Mouse (Mus musculus): ENCODE measurements at regions not wholly inside any gene's neighbourhood (a gene's known extent, or its start where the extent isn't known, plus 50 kb on each side); places are given as distances from the start of the nearest gene placed in this dataset.

DNA sequence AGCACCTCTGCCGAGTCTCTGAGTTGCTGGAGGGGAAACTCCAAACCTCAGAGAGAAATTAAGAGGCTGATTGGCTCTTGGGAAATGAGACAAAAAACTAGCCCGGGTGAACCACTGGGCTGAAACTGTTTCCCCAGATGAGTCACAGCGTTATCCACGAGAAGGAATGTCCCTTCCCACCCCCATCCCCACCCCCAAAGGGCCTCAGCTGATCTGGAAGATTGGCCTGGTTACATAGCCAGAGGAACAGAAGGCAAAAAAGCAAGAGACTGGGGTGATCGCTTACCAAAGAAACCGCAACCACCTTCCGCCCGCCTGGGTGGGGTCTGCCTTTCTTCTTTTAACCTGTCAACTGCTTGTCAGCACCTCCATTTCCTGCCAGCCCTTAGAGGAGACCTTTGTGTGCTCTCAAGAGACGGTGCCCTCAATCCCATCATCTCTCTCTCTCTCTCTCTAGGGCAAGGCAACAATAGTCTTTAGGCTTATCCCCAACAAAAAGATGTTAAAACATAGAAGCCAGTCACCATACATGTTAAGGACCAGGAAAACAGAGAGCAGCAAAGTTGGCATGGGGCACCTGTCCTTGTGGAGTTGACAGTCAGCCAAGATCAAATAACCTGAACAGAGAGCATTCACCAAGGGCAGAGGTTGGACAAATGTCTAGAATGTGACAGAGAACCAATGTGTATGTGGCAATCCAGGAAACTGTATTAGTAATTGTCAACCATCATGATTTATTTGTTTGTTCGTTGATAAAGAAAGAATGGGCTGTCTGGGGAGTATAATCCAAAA is 244.4 kb downstream of the Rplp1 start:
- no peak for DNase-seq

DNA sequence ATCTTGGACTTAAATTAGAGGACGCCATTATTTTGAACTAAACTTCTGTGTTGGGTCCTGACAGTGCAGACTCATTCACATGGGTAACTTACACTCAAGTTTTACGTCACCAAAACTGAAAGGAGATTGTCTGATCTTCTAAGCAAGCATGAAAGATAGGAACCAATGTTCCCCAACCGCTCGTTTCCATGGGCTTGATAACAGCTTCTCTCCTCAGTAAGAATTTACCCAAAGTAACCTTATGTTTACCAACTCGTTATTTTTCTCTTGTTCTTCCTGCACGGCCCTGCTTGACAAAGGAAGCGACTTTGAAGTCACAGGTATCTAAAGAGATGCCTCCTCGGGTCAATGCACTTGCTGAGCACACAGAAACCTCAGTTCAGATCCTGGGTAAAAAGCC is 245.6 kb downstream of the Rplp1 start:
- no peak for DNase-seq

DNA sequence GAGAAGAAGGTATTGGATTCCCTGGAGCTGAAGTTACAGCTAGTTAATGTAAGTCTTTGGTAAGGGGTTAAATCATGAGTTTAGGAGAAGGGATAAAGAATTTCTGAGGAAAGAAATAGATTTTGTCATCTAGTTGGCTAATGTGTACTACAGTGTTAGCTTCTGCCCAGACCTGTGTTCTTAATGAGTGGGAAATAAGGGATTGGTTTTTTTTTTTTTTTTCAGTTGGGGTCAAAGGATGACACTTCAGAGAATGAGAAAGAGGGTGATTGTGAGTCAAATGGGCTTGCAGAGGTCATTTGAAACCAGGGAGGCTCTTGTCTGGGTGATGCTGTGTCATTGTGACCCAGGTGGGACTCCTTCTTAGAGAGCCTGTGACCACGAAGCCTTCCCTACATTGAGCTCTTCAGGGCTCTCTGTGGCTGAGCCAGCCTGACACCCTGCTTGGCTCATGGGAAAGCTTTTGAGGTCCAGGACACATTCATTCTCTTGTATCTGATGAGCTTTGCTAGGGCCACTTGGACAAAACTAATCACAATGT is 246.1 kb downstream of the Rplp1 start:
- DNase-seq, result no peak

DNA sequence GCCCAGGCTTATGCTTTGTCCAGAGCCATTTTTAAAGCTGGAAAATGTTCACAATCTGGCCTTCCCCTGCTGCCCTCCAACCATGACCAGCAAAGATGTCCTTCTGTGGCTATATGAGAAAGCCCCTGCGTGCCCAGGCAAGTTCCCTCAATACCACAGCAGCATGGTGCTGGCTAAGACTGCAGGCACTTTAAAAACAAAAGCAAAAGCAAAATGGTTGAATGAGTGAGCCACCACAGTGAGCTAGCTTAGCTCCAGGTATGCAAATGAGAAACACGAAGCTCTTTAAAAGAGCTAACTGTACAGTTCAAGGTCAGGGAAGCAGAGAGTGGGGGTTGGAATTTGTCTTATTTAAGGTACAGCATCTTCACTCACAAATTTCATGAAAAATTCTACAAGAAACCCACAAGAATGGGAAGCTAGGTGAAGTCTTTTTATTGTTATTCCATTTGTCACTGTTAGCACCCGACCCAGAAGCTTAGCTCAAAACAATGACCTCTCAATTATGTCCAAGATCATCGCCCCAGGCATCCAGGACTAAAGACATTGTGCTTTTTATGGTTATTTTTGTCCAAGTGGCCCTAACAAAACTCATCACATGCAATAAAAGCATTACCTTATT is 246.8 kb downstream of the Rplp1 start:
- DNase-seq, result no peak

DNA sequence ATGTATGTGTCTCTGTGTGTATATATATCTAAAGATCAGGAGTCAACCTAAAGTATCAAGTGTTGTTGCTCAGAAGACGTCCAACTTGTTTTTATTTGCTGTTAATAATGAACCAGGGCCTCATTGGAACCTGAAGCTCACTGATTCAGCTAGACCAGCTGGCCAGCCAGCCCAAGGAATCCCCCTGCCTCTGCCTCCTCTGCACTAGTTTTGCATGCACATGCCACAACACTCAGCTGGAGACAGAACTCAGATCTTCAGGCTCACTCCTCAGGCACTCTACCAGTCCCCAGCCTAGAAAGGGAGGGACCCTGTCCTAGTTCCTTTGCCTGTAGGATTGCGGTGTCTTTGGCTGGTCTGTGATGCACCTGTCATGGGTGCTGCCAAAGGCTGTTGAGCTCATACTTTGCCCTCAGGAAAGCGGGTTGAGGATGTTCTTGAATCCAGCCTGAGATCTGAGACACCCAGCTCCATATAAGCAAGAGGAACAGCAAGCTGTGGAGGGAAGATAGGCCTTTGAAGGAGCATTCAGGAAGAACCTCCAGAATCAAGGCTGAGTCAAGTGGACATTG is 247.5 kb downstream of the Rplp1 start:
- no peak for DNase-seq

DNA sequence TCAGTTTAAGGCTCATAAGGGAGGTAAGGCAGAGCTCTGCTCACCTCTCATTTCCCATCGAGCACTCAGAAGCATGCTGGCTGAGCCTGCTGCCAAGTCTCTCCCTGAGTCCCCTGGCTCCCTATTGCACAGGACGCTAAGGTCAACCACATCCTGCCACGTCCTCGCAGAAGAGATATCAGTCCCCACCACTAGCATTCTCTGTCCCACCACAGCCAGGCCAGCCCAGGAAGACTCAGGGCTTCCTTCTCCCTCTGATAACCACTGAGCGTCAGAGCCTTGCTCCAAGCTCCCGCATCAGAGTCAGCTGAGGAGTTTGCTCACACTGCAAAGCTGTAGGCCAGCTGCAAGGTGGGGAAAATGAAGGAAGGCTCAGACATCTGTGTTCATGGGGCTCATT is 248.2 kb downstream of the Rplp1 start:
- DNase-seq, result no peak

DNA sequence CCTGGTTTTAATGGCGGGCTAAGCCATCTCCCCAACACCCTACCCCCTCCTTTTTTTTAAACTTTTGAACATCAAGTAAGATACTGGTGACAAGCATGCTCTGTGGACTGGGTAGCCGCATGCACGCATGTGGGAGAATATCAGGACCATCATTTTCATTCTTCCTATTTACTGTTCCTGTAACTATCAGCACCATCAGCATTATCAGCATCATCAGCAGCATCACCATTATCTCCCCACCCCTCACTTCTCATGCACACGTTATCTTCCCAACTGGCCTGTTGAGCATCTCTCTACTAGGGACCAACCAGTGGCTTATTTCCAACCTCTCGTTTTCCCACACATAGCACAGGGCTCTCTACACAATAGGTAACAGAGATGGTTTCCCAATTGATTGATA is 249.1 kb downstream of the Rplp1 start:
- DNase-seq, result no peak

DNA sequence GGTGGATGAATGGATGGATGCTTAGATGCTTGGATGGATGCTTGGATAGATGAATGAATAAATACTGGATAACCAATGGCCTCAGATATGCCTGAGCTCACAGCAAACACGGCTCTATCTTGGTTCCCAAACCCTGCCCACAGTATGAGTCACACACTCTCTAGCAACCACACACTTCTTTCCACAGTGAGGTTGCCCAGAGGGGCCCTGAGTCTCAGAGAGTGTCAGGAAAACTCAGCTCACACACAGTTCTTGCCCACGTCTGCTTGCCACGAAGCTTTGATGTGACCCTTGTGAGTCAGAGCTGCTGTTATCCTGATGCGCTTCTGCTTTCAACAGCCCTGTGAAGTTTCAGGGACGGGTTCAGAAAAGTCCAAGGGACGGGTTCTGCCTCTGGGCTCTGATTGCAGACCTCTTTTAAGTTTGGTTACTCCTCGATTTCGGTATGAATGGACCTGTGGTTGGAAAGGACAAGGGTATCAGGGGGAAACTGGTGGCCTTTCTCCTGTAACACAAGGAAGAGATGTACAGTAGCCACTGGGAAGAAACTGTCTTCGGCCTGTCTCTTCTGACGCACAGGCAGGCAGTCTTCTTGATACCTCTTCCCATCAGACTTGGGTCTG is 250.2 kb downstream of the Rplp1 start:
- DNase-seq, result no peak

DNA sequence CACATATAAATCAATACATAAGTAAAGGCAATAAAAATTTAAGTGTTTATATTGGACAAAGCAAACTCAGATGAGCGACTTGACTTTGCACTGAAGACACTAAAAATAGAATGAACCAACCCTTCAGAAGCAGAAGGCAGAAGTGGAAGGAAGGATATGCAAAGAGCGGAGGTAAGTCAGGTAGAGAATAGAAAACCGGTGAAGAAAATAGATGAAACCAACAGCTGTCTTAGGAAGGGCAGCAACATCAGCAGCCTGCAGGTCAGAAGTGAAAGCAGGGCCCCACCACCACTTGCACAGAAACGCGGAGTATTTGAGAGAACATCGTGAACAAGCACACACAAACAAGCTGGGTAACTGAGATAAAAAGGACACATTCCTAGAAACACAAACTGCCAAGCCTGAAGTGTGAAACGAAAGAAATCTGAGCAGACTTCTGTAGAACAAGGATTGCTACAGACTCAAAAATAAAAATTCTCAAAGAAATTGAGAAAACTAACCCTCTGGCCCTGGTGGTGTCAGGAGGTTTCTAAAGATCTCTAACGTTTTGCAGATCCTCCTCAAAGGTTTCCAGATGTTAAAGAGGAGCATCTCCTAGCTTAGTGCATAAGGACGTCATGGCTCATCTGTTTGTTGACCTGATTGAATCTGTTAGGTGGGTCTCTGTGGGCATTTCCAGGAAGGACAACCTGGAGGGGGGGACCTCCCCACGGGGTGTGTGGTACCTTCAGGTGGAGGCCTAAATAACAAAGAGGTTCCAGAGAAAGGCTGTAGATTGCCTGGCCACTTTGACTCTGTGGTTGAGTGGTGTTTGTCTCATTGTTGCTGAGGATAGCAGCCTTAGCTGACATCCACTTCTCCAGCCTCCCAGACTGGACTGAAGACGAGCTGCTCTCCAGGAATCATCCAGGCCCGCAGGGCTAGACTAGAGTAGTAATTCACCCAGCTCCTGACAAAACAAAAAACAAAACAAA is 252.0 kb downstream of the Rplp1 start:
- DNase-seq, result no peak

DNA sequence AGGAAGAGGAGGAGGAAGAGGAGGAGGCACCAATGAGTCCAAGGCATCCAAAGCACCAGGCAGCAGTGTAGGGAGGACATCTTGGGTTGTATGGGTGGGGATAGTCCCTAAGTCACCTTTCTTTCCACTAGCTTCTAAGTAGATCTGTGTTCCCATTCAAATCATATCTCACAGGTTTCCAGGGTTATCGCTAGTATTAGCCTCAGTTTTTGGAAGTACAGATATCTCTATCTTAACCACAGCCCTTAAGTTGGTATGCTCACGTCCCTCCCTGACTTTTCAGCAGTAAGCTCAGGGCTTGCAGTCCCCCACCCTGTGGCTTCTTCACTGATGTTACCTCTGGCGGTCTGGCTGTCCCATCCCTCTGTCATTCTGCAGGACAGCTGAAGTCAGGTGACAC is 254.2 kb downstream of the Rplp1 start:
- no peak for DNase-seq

DNA sequence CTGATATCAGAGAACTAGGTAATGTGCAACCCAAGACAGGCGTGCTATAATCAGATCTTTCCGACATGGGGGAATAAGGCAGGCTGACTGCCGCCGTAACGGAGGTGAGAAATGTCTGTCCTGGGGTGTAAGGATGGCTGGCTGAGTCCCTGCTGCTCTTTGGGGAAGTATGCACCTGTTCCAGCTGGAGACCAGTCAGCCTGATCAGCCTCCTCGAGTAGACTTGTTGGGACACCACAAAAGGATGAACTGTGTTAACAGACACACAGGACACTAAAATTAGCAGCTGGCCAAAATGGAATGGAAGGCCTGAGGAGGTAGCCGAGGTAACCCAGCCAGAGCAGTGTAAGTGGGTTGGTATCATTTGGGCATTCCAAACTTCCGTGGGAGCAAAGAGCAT is 256.3 kb downstream of the Rplp1 start:
- no peak for DNase-seq

DNA sequence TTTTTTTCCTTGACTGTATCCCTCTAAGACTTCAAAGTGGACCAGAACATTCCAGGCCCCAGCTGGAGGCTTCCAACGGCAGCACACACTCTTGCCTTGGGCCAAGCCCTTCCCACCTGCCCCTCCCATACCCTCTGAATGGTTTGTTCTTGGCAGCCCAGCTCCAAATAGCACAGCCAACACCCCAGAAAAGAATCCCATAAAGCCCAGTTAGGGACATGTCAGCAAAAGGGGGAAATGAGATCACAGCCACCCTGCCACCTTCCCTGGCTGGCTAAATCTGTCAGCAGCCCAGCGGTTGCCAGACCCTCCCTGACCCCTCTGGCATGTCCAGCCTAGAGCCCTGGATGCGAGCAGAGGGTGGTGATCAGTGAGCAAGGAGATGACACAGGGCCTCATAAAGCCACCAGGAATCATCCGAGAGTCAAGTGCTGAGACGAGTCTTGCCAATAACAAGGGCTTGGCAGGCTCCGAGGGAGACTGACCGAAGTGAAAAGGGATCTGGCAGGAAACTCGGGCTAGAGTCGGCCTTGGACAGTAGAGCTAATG is 258.8 kb downstream of the Rplp1 start:
- peak; percentile 20 for DNase-seq

DNA sequence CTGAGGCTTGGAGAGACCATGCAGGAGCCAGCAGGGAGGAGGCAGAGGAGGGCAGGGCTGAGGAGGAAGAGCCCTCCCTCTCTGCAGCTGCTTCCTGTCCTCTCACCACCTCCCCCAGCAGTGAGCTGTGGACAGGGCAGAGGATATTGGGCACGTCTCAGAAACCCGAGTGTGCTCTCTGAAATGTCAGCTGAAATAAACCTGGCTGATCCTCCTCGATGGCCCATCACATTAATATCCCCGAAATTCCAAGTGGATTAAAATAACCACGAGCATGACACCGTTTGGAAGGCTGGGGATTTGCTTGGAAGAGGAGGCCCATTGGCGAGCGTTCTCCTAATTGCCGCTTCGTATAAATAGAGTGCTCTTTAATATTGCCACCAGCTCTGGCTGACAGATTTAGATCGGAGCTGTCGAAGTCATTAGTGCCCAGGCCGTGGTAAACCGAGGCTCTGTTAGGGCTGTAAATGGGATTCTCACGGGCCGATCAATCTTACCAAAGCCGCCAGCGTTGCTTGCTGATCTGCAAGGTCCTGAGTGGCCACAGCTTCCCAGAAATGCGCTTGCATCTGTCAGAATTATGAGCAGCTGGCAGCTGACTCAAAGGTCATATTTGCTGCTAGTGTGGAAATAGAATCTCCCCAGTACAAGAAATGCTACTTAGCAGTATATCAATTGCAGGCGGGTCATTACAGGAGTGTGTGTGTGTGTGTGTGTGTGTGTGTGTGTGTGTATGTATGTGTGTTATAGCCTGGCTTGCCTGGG is 268.5 kb downstream of the Rplp1 start:
- DNase-seq, result peak; percentile 41

DNA sequence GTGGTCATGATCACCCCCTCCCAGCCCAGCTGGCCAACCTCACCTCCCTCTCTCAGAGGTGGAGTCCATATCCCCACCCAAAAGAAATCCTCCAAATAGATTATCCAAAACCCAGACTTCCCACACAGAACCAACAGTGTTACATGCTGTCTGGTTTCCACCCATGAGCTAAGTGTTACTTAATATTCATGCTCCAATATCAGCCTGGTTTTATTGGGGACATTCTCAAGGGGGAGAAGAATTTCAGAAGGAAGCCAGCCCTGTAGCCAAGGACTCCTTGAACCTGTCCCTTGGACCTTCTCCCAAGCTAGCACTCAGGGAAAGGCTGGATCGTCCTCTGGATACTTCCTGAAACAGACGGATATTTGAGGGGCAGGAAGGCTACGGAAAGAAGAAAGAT is 268.6 kb downstream of the Tle3 start:
- DNase-seq, result no peak

DNA sequence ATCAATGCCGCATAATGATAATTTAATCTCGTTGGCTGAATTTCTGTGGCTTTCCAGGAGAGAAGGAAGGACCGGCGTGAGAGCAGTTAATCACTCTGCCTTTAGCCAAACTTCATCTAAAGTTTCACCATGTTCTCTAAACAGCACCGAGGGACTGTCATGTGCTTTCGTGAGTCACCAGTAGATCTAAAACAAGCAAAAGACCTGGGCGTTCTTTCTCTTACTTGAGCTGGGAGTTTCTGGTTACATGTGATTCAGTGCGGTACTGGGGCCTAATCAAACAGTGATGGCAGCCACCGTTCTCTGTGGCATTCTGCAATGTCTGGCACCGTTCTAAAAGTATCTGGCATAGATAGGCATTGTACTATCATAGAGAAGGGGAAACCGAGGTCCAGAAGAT is 266.7 kb downstream of the Tle3 start:
- DNase-seq, result no peak

DNA sequence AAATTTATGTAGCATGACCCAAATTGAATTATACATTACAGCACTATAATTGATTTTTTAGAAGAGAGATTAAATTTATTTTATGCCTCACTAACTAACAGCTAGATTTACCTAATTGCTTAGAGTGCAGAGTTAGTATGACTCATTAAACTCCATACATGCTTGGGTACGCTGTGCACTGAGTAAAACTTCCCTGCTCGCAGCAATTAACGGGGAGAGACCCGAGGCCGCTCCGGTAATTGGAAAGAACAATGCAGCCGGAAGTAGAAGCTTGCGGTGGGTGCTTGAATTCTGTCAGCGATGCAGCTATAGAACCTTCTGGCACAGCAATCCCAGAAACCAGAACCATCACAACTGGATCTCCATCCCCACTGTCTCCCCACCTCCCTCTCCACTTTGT is 261.8 kb downstream of the Tle3 start:
- no peak for DNase-seq

DNA sequence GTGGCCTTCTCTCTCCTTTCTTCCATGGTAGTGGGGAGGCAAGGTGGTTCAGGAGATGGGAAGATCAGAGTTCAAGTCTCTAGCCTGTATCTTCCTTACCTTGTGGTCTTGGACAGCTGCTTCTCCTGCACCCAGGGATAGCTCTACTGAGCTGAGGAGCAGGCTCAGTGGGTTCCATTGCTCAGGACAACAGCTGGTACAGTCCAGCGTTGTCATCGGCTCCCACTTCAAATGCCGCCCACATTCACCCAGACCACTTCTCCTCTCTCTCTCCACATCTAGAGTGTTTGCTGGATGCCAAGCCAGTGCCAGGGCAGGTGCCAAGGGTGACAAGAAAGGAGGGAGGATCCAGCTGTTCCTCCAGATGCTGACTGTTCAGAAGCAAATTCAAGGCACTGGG is 260.4 kb downstream of the Tle3 start:
- no peak for DNase-seq

DNA sequence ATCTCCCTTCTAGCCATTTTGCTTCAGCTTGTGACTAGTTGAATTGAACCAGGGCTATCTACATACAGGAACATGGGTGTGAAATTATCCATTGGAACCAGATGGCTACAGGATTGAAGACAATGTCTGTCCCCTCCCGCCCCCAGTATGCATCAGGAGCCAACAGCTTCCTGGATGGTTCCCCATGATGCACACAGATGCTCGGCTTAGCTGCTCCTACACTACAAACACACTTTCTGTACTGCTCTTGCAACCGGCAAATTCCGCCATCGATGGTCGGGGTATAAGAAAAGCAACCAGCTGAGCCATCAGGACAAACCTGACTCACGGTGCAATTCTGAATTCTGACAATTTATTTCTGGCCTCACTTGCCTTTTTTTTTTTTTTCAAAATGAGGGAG is 258.9 kb downstream of the Tle3 start:
- no peak for DNase-seq

DNA sequence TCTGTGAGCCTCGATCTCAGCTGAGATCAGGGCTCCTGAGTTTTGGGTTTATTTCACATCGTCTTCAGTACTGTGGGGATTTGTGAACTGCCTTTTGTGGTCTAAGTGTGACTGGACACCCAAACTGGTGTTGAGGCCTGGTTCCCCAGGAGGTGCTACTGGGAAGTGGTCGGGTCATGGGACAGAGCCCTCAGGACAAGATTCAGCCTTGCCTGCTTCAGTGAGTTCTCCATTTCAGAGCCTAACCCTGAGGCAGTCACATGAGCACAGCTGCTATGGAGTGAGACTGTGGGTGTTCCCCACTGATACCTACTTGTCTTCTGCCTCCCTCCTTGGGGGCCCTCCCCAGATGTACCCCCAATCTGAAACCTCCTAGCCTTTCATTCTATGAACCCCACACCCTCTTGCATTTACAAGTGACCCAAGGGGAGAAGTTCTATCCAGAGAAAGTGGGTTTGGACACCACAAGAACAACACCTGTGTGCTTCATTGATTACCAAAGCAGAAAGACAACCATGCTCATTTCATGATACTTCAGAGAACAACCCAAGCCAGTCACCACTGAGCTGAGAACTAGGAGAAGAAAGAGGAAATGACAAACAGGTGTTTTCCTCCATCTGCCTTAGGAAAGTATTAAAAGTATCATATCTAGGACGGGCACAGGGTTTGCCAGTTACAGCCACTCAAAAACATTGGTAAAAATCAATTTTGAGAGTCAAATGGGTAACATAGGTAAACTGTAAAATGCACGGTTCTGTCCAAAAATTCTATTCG is 255.8 kb downstream of the Tle3 start:
- no peak for DNase-seq

DNA sequence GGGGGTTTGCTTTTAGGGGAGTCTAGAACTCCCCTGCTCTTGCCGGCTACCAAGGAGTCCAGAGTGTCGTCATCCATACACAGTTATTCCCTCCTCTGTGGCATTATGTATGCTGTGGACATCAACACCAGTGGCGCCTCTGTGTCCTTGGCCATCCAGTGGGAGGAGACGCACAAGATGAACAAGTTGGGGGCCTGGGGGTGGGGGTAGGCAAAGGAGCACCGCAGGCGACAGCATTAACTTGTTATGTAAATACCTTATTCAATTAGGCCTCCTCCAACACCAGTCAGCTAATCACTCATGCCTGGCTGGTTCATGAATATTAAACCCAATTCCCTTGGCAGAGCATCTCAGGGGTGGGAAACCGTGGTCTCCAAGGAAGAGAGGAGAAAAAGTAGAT is 250.8 kb downstream of the Tle3 start:
- no peak for DNase-seq

DNA sequence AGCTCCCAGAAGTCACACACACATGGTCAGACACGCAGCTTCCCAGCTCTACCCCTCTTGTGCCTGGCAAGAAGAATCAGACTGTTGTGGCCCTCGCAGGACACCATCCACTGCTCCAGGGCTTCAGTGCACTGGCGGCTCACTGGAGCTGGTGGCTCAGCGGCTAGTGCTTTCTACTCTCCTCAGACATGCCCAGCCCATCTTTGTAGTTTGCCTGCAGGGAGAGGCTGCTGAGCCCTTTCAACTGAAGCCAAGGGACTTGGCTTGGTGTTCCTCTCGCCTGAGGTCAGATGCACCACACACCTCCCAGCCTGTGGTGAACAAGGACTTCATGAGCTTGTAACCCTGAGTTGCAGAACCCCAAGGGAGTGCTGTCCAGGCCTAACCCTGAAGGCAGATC is 249.8 kb downstream of the Tle3 start:
- DNase-seq, result no peak

All from kidney, postnatal 14 days (tissue).